Mouse (Mus musculus) hindbrain, embryonic 14.5 days (tissue): ENCODE data around the gene Srpk2. TPM values are rescaled to one million over a fixed set of nuclear protein-coding genes. Genes with fewer than 3 reads are reported as not detected.
"Not testable (repeated sequence)": the region's sequence is repeated elsewhere in the genome, so short reads cannot be mapped to it uniquely, and the experiment has no call there.

Source experiments
- ATAC-seq: fragments of 200-750 bp; cut with Nextera tagmentation; 2 replicates; pipeline ENCODE4 v1.8.0; 2017; ENCODE audit warnings: moderate number of reproducible peaks, mild to moderate bottlenecking, moderate TSS enrichment, moderate library complexity; ENCODE audit not compliant: low FRiP score
- DNase-seq: peaks from one replicate; pipeline ENCODE4 v3.0.0-alpha.2; 2015; ENCODE audit warnings: low spot score
- H3K27ac ChIP-seq: fragments of 300-500 bp; sonication (generic); 2 replicates; pipeline ENCODE4 v1.5.1; 2014; ENCODE audit warnings: mild to moderate bottlenecking, moderate library complexity
- H3K27me3 ChIP-seq: fragments of 300-500 bp; sonication (generic); 2 replicates; pipeline ENCODE4 v1.6.1; 2014; ENCODE audit warnings: mild to moderate bottlenecking, low read length, mixed read lengths; ENCODE audit not compliant: control insufficient read depth, insufficient read depth
- H3K36me3 ChIP-seq: fragments of 300-500 bp; sonication (generic); replicated peaks from 2 replicates; pipeline ENCODE4 v1.6.1; 2014; ENCODE audit not compliant: control insufficient read depth, insufficient read depth
- H3K4me1 ChIP-seq: fragments of 300-500 bp; sonication (generic); replicated peaks from 2 replicates; pipeline ENCODE4 v1.6.1; 2014; ENCODE audit warnings: antibody characterized with exemption, low read length, mixed read lengths; ENCODE audit not compliant: control insufficient read depth, insufficient read depth
- H3K4me2 ChIP-seq: fragments of 300-500 bp; sonication (generic); replicated peaks from 2 replicates; pipeline ENCODE4 v1.6.1; 2014; ENCODE audit warnings: mild to moderate bottlenecking, moderate library complexity
- H3K4me3 ChIP-seq: fragments of 300-500 bp; sonication (generic); replicated peaks from 2 replicates; pipeline ENCODE4 v1.5.1; 2014; ENCODE audit warnings: mild to moderate bottlenecking, low read length
- H3K9ac ChIP-seq: fragments of 300-500 bp; sonication (generic); 2 replicates; pipeline ENCODE4 v1.6.1; 2014
- H3K9me3 ChIP-seq: fragments of 300-500 bp; sonication (generic); 2 replicates; pipeline ENCODE4 v1.6.1; 2016; ENCODE audit warnings: low read length; ENCODE audit not compliant: control insufficient read depth
- WGBS: fragments of 180-500 bp; shearing (Covaris S2); extraction: QIAGEN DNeasy Blood & Tissue Kit; methylation state at CpG from one replicate; pipeline ENCODE4 v1.1.7; 2014; 5-methylcytosine and 5-hydroxymethylcytosine counted together
- polyA plus RNA-seq: library from polyadenylated mRNA; unstranded; fragments of >200 nt; fragmentation: Nextera tagmentation; extraction: Ambion mirVana; gene quantifications from 2 replicates; pipeline ENCODE4 v1.2.1, GENCODE M21; 2014

Gene Srpk2
- polyA plus RNA-seq, 1 experiment from 2014 or later: 119 TPM

DNA sequence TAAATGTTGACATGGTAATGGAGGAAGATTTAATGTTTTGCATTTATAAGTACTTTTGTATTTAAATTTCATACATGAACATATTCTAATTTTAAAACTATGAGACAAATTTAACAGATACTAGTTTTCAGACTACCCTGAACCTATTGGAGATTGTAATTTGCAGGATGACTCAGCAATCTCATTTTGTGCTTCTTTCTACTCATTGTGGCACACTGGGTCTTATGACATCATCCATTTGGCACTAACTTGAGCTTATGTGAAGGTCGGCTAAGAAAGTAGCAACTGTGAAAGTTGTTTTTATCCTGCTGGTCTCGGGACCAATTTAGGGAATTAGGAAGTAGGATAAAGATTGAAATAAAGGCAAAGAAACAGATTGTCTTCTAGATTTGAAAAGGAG lies 222.7 kb downstream of the Srpk2 start:
- H3K27me3 ChIP-seq: no peaks in the 10 kb centered on the region
- 0 out of 2 replicates have a peak, but pooled peaks cover 11% of the 10 kb centered on the region for H3K4me1 ChIP-seq
- no peaks in the 10 kb centered on the region for H3K9me3 ChIP-seq
- no peak overlapping the region for H3K4me3 ChIP-seq
- no peak for DNase-seq
- 61% methylated on average over 2 of the region's 2 CpGs for WGBS
- peaks cover 50% of the 10 kb centered on the region for H3K36me3 ChIP-seq
- H3K27ac ChIP-seq: no peak overlapping the region
- H3K9ac ChIP-seq: no peak overlapping the region
- H3K4me2 ChIP-seq: no peak overlapping the region
- ATAC-seq: no peak

DNA sequence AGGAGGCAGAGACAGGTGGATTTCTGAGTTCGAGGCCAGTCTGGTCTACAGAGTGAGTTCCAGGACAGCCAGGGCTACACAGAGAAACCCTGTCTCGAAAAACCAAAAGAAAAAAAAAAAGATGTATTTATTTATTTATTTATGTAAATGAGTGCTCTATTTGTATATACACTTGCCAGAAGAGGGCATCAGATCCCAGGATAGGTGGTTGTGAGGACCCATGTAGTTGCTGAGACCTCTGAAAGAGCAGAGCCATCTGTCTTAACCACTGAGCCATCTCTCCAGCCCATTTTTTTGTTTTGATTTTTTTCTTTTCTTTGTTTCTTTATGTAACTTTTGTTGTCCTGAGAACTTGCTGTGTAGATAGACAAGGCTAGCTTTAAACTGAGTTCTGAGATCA lies 230.9 kb downstream of the Srpk2 start:
- H3K4me3 ChIP-seq, ATAC-seq, H3K4me1 ChIP-seq, H3K27me3 ChIP-seq, DNase-seq, H3K27ac ChIP-seq, H3K4me2 ChIP-seq, H3K9me3 ChIP-seq, H3K9ac ChIP-seq: not testable (repeated sequence)
- WGBS: 78% methylated on average over 2 of the region's 2 CpGs
- H3K36me3 ChIP-seq: peaks cover 46% of the 10 kb centered on the region

Other genes with a start within 250 kb of the Srpk2 start
- 15.3 and 16.2 TPM in 2 replicates for gene Pus7, start 99.1 kb upstream of the Srpk2 start, polyA plus RNA-seq
- 25.8 and 28.8 TPM in 2 replicates for gene Rint1, start 103.1 kb upstream of the Srpk2 start, polyA plus RNA-seq
- gene Tomm7, start 159.5 kb upstream of the Srpk2 start, polyA plus RNA-seq: 80.0 and 97.7 TPM in 2 replicates